Mouse (Mus musculus): ENCODE measurements around the gene Olfr466. TPM values are rescaled to one million over a fixed set of nuclear protein-coding genes. Genes with fewer than 3 reads are reported as not detected.

Olfr466 gene
- not detected in 2 replicates for polyA plus RNA-seq (2014; fragmentation: Nextera tagmentation; extraction: Ambion mirVana)

DNA sequence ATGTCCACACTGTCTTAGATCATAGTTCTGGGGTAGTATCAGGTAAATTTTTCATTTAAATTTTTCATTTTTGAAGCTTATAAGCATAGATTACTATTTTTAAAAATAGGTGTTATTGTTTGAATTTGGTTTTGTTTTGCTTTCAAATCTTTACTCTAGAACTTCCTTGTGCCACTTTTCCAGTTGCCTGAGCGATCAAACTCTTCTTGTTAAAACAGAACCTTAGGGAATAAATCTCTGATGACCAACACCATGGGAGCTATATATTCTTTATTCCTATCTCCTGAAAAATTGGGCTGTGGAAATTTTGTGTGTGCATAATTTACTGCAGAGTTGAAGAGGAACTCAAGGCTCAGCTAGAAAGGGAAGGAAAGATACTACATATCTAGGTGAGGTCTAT is at the start of gene Olfr466:
Gene Olfr466 (plus strand): TSS at position 301 of the 400 bp plus-strand sequence.
- Histone ChIP-seq H3K27ac (ENCODE audit: low read depth, low read length) (no peak within 1 kb of the TSS), H3K9me3 (ENCODE audit: control insufficient read depth, low read length) (no peaks in the 10 kb centered on the region), H3K4me3 (ENCODE audit: low read length) (no peak within 1 kb of the TSS), H3K9ac (ENCODE audit: low read depth, low read length) (no peak within 1 kb of the TSS), H3K4me2 (replicated peaks; ENCODE audit: low read depth, low read length) (no peak within 1 kb of the TSS), H3K27me3 (ENCODE audit: control insufficient read depth, insufficient read depth, low read length) (no peaks in the 10 kb centered on the region), H3K36me3 (ENCODE audit: control insufficient read depth, insufficient read depth, low read length) (no peaks in the 10 kb centered on the region), H3K4me1 (ENCODE audit: control insufficient read depth, insufficient read depth, low read length) (no peaks in the 10 kb centered on the region)
- ATAC-seq (ENCODE audit: low FRiP score, low TSS enrichment), result no peak
- 75% methylated on average over 1 of the region's 1 CpGs for WGBS

DNA sequence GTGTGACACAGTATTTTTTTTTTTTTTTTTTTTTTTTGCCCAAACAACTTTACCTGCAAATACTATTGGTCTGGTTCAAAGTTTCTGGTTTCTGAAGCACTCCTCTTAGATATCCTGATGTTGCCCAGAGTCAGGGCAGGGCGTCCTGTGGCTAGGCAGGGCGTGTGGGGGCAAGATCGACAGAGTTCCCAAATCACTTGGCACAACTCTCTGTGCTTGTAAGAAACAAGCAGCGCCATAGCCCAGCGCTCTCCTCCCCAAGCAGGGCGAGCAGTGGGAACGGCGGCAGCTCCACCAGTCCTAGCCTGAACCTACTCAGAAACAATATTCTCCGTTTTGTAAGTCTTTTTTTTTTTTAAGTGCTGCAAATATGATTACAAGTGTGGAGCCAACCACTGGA is 49.4 kb upstream of the Olfr466 start:
- H3K27ac ChIP-seq (ENCODE audit: low read depth, low read length), result no peak overlapping the region
- no peak for ATAC-seq (ENCODE audit: low FRiP score, low TSS enrichment)
- H3K9me3 ChIP-seq (ENCODE audit: control insufficient read depth, low read length), result peaks cover 6% of the 10 kb centered on the region
- H3K27me3 ChIP-seq (ENCODE audit: control insufficient read depth, insufficient read depth, low read length), result no peaks in the 10 kb centered on the region
- WGBS, result 95% methylated on average over 9 of the region's 9 CpGs
- H3K36me3 ChIP-seq (ENCODE audit: control insufficient read depth, insufficient read depth, low read length), result no peaks in the 10 kb centered on the region
- no peak overlapping the region for H3K4me2 ChIP-seq (replicated peaks; ENCODE audit: low read depth, low read length)
- H3K4me1 ChIP-seq (ENCODE audit: control insufficient read depth, insufficient read depth, low read length), result no peaks in the 10 kb centered on the region
- no peak overlapping the region for H3K9ac ChIP-seq (ENCODE audit: low read depth, low read length)
- H3K4me3 ChIP-seq (ENCODE audit: low read length), result no peak overlapping the region

DNA sequence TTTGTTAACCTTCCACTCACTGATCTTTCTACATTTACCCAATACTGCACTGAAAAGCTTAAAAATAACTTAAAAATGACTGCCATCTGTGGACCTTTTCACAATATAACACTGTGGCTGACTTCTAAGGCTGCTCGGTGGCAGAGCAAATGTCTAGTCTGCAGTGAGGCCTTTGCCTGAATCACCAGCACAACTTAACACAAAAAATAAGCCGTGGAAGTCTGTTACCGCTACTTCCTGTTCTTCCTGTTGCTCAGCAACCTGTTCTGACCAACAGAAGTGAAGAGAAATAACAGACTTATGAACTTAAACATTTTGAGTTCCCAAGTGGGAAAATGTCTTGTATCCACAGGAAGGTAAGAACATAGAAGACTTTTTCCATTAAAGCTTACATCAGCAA is 48.8 kb upstream of the Olfr466 start:
- WGBS, result 96% methylated on average over 3 of the region's 3 CpGs
- no peak for ATAC-seq (ENCODE audit: low FRiP score, low TSS enrichment)
- Histone ChIP-seq H3K36me3 (ENCODE audit: control insufficient read depth, insufficient read depth, low read length) (no peaks in the 10 kb centered on the region), H3K4me1 (ENCODE audit: control insufficient read depth, insufficient read depth, low read length) (no peaks in the 10 kb centered on the region), H3K4me3 (ENCODE audit: low read length) (no peak overlapping the region), H3K4me2 (replicated peaks; ENCODE audit: low read depth, low read length) (no peak overlapping the region), H3K9me3 (ENCODE audit: control insufficient read depth, low read length) (peaks cover 10% of the 10 kb centered on the region), H3K27ac (ENCODE audit: low read depth, low read length) (no peak overlapping the region), H3K9ac (ENCODE audit: low read depth, low read length) (no peak overlapping the region), H3K27me3 (ENCODE audit: control insufficient read depth, insufficient read depth, low read length) (no peaks in the 10 kb centered on the region)

DNA sequence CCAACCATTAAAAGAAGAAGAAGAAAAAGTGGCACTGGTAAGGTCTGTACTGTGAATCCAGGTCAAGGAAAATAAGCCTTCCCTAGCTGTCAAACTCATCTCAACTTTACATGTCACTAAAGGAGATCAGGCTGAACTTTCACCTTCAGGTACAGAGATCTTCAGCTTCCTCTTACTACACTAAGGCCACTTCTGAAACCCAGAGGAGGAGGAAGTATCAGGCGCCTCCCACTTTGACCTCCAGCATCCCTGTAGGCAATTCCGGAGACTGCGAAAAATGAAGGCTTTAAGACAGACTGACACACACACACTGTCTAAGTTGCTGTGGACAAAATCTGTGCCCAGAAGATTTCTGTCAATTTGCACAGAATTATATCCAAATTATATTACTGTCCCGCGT is 38.1 kb upstream of the Olfr466 start:
- Histone ChIP-seq H3K27me3 (ENCODE audit: control insufficient read depth, insufficient read depth, low read length) (no peaks in the 10 kb centered on the region), H3K4me2 (replicated peaks; ENCODE audit: low read depth, low read length) (peak overlapping the region; percentile 68), H3K9ac (ENCODE audit: low read depth, low read length) (peak overlapping the region; percentile 70), H3K36me3 (ENCODE audit: control insufficient read depth, insufficient read depth, low read length) (no peaks in the 10 kb centered on the region), H3K27ac (ENCODE audit: low read depth, low read length) (peak overlapping the region; percentile 84; the same call in 1 of the 2 replicates), H3K4me3 (ENCODE audit: low read length) (peak overlapping the region; percentile 82), H3K9me3 (ENCODE audit: control insufficient read depth, low read length) (peaks cover 4% of the 10 kb centered on the region; the same call in 1 of the 2 replicates), H3K4me1 (ENCODE audit: control insufficient read depth, insufficient read depth, low read length) (no peaks in the 10 kb centered on the region)
- under 1% methylated on average over 5 of the region's 5 CpGs for WGBS
- peak; percentile 28; the same call in 1 of the 2 replicates for ATAC-seq (ENCODE audit: low FRiP score, low TSS enrichment)

DNA sequence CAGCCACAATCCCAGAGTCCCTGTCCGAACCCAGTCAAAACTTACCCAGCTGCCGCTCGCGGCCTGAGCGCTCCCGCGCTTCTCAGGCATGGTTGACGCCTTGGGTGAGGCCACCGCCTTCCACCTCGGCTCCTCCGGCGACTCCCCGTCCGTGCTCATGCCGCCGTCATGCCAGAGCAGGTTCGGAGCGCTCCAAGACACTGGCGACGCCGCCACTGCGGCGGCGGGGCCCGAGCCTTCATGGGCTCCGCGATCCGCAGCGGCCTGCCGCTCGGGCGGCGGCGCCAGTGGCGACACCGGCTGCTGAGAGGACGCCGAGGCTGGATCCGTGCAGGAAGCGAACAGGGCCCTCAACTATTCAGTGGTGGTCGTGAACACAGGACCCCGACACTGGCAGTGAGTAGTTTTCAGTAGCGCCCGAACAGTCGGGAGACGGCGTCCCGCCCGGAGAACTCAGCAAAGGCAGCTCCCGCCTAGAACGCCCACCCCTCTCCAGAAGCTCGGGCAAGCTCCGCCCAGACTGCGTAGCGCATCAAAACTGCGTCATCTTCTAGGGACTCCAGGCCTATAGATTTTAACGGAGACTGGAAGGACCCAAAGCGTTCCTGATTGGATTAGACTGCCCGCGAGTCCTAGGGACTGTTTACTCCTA is 37.5 kb upstream of the Olfr466 start, which contains the start of gene Mfsd14b:
Gene Mfsd14b (minus strand): TSS at position 517 of the 652 bp plus-strand sequence.
- Histone ChIP-seq H3K9ac (ENCODE audit: low read depth, low read length) (peak within 1 kb of the TSS; percentile 70), H3K36me3 (ENCODE audit: control insufficient read depth, insufficient read depth, low read length) (no peaks in the 10 kb centered on the region), H3K27me3 (ENCODE audit: control insufficient read depth, insufficient read depth, low read length) (no peaks in the 10 kb centered on the region), H3K9me3 (ENCODE audit: control insufficient read depth, low read length) (peaks cover 2% of the 10 kb centered on the region; the same call in 1 of the 2 replicates), H3K4me3 (ENCODE audit: low read length) (peak within 1 kb of the TSS; percentile 82), H3K4me2 (replicated peaks; ENCODE audit: low read depth, low read length) (peak within 1 kb of the TSS; percentile 68), H3K4me1 (ENCODE audit: control insufficient read depth, insufficient read depth, low read length) (no peaks in the 10 kb centered on the region), H3K27ac (ENCODE audit: low read depth, low read length) (peak within 1 kb of the TSS; percentile 84)
- WGBS, result 0% methylated on average over 60 of the region's 60 CpGs
- peak; percentile 100 for ATAC-seq (ENCODE audit: low FRiP score, low TSS enrichment)

DNA sequence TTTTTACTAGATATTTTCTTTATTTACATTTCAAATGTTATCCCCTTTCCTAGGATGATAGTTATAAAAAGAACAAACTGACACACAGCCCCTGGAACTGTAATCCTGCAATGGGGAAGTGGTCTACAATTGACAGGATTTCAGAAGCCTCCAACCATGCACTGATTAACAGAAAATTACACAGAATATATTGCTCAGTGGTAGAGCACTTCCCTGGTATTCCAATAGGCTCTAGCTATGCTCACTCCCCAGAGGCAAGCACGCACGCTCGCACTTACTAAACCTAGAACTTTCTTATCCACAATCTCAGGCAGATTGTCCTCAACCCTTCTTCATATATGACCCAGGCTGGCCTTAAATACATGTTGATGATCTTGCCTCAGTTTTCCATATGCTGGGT is 36.8 kb upstream of the Olfr466 start:
- Histone ChIP-seq H3K4me1 (ENCODE audit: control insufficient read depth, insufficient read depth, low read length) (no peaks in the 10 kb centered on the region), H3K4me3 (ENCODE audit: low read length) (peak overlapping the region; percentile 82), H3K36me3 (ENCODE audit: control insufficient read depth, insufficient read depth, low read length) (no peaks in the 10 kb centered on the region), H3K27me3 (ENCODE audit: control insufficient read depth, insufficient read depth, low read length) (no peaks in the 10 kb centered on the region), H3K9me3 (ENCODE audit: control insufficient read depth, low read length) (no peaks in the 10 kb centered on the region), H3K9ac (ENCODE audit: low read depth, low read length) (peak overlapping the region; percentile 70; the same call in 1 of the 2 replicates), H3K4me2 (replicated peaks; ENCODE audit: low read depth, low read length) (peak overlapping the region; percentile 38), H3K27ac (ENCODE audit: low read depth, low read length) (no peak overlapping the region; the same call in 1 of the 2 replicates)
- peak; percentile 17; the same call in 1 of the 2 replicates for ATAC-seq (ENCODE audit: low FRiP score, low TSS enrichment)
- WGBS, result 55% methylated on average over 3 of the region's 3 CpGs

DNA sequence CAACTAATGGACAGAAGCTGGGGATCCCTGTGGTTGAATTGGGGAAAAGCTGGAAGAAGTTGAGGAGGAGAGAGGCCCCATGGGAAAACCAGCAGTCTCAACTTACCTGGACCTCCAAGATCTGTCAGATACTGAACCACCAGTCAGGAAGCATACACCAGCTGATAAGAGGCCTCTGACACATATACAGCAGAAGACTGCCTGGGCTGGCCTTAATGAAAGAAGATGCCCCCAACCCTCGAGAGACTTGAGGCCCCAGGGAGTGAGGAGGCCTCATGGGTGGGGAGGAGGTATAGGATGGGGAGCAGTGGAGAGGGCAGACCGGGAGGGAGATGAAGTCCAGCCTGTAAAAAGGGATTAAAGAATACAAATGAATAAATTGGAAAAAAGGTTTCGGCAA is 29.1 kb upstream of the Olfr466 start:
- Histone ChIP-seq H3K27me3 (ENCODE audit: control insufficient read depth, insufficient read depth, low read length) (no peaks in the 10 kb centered on the region), H3K4me3 (ENCODE audit: low read length) (no peak overlapping the region), H3K9ac (ENCODE audit: low read depth, low read length) (no peak overlapping the region), H3K36me3 (ENCODE audit: control insufficient read depth, insufficient read depth, low read length) (no peaks in the 10 kb centered on the region), H3K27ac (ENCODE audit: low read depth, low read length) (no peak overlapping the region), H3K9me3 (ENCODE audit: control insufficient read depth, low read length) (no peaks in the 10 kb centered on the region), H3K4me1 (ENCODE audit: control insufficient read depth, insufficient read depth, low read length) (no peaks in the 10 kb centered on the region), H3K4me2 (replicated peaks; ENCODE audit: low read depth, low read length) (no peak overlapping the region)
- WGBS, result 75% methylated on average over 3 of the region's 3 CpGs
- no peak for ATAC-seq (ENCODE audit: low FRiP score, low TSS enrichment)

DNA sequence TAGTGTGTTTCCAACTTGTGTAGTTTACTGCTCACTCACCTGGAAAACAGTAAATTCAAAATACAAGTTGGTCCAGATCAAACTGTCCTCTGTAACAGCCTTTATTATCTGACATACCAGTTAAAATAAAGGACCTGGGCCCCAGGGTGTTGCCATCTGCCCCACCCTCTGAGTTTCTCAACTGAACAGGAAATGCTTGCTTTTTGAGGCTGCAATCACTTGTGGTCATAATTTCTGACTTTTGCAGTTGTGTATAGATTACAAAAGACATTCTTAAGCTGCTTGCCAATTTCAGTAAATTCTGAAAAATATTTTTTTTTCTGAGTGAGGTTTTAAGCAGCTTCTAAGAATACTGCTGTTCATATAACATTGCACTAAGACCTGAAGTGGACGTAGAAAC is 27.9 kb upstream of the Olfr466 start:
- Histone ChIP-seq H3K4me2 (replicated peaks; ENCODE audit: low read depth, low read length) (no peak overlapping the region), H3K27ac (ENCODE audit: low read depth, low read length) (no peak overlapping the region), H3K4me1 (ENCODE audit: control insufficient read depth, insufficient read depth, low read length) (no peaks in the 10 kb centered on the region), H3K36me3 (ENCODE audit: control insufficient read depth, insufficient read depth, low read length) (no peaks in the 10 kb centered on the region), H3K27me3 (ENCODE audit: control insufficient read depth, insufficient read depth, low read length) (no peaks in the 10 kb centered on the region), H3K9me3 (ENCODE audit: control insufficient read depth, low read length) (peaks cover 2% of the 10 kb centered on the region; the same call in 1 of the 2 replicates), H3K4me3 (ENCODE audit: low read length) (no peak overlapping the region), H3K9ac (ENCODE audit: low read depth, low read length) (no peak overlapping the region)
- 84% methylated on average over 1 of the region's 1 CpGs for WGBS
- no peak for ATAC-seq (ENCODE audit: low FRiP score, low TSS enrichment)

DNA sequence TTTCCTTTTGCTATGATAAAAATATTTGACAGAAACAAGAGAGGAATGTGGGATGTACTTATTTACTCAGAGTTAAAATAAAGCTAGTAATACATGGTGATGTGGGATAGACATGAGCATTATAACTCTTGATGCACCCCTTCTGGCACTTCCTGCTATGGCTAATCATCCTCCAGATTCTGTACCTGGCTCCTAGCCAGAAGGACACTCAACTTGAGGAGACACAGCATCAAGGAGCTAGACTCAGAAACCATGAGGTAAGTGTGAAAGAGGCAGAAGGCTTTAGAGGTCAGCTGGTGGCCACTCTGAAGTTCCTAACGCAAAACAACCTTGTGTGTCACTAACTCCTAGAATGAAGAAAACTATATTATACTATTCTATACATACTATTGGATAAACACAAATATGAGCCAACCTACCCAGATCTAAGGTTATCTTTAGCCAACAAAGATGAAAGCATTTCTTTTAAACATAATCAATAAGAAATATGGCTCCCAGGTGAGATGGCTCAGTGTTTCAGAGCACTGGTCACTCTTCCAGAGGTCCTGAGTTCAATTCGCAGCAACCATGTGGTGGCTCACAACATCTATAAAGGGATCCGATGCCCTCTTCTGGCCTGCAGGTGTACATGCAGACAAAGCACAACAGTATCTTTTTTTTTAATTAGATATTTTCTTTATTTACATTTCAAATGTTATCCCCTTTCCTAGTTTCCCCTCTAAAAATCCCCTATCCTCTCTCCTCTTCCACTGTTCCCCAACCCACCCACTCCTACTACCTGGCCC is 22.8 kb upstream of the Olfr466 start:
- Histone ChIP-seq H3K9ac (ENCODE audit: low read depth, low read length) (no peak overlapping the region), H3K36me3 (ENCODE audit: control insufficient read depth, insufficient read depth, low read length) (no peaks in the 10 kb centered on the region), H3K27ac (ENCODE audit: low read depth, low read length) (no peak overlapping the region), H3K4me1 (ENCODE audit: control insufficient read depth, insufficient read depth, low read length) (no peaks in the 10 kb centered on the region), H3K4me2 (replicated peaks; ENCODE audit: low read depth, low read length) (no peak overlapping the region), H3K27me3 (ENCODE audit: control insufficient read depth, insufficient read depth, low read length) (no peaks in the 10 kb centered on the region), H3K9me3 (ENCODE audit: control insufficient read depth, low read length) (peaks cover 3% of the 10 kb centered on the region; the same call in 1 of the 2 replicates), H3K4me3 (ENCODE audit: low read length) (no peak overlapping the region)
- 68% methylated on average over 3 of the region's 3 CpGs for WGBS
- ATAC-seq (ENCODE audit: low FRiP score, low TSS enrichment), result no peak

Data from kidney, embryonic 14.5 days (tissue).